Mouse (Mus musculus) induced T-regulatory cell, adult 2 months (primary cell): Measurements from ENCODE around the gene Cc2d2a.
A peak's percentile ranks its signal among the peaks of the same experiment; 100 is the strongest.

Experiments used
- DNase-seq: peaks from one replicate; pipeline ENCODE4 v3.0.0-alpha.2; 2012; ENCODE audit warnings: low read depth

Cc2d2a gene

GRCm38 (mm10) chr5:43661997-43662961 is at the start of gene Cc2d2a:
Cc2d2a (plus strand) TSS chr5:43662346.
- DNase-seq = no peak

- no peak for DNase-seq
Measured at GRCm38 (mm10) chr5:43621575-43622299, 40.4 kb upstream of the Cc2d2a start.

- DNase-seq = no peak
Measured at GRCm38 (mm10) chr5:43625407-43625806, 36.7 kb upstream of the Cc2d2a start.

GRCm38 (mm10) chr5:43634071-43634601 is 28.0 kb upstream of the Cc2d2a start:
- DNase-seq = no peak

- DNase-seq = peak; percentile 22
Measured at GRCm38 (mm10) chr5:43634602-43635081, 27.5 kb upstream of the Cc2d2a start.

- no peak for DNase-seq
Measured at GRCm38 (mm10) chr5:43645020-43645419, 17.1 kb upstream of the Cc2d2a start.

GRCm38 (mm10) chr5:43647098-43647774 is 14.9 kb upstream of the Cc2d2a start:
- no peak for DNase-seq

- no peak for DNase-seq
Measured at GRCm38 (mm10) chr5:43661498-43661897, 648 bp upstream of the Cc2d2a start.

GRCm38 (mm10) chr5:43663531-43663930 is 1.4 kb downstream of the Cc2d2a start:
- no peak for DNase-seq

GRCm38 (mm10) chr5:43665144-43665543 is 3.0 kb downstream of the Cc2d2a start:
- DNase-seq = no peak

GRCm38 (mm10) chr5:43669118-43669645 is 7.0 kb downstream of the Cc2d2a start:
- no peak for DNase-seq

- DNase-seq = peak; percentile 40
Measured at GRCm38 (mm10) chr5:43672177-43672911, 10.2 kb downstream of the Cc2d2a start.

- DNase-seq = no peak
Measured at GRCm38 (mm10) chr5:43673083-43673482, 10.9 kb downstream of the Cc2d2a start.

- DNase-seq = no peak
Measured at GRCm38 (mm10) chr5:43685466-43685865, 23.3 kb downstream of the Cc2d2a start.

- no peak for DNase-seq
Measured at GRCm38 (mm10) chr5:43692489-43692888, 30.3 kb downstream of the Cc2d2a start.

GRCm38 (mm10) chr5:43697133-43697532 is 35.0 kb downstream of the Cc2d2a start:
- DNase-seq = no peak

- no peak for DNase-seq
Measured at GRCm38 (mm10) chr5:43699240-43699639, 37.1 kb downstream of the Cc2d2a start.

GRCm38 (mm10) chr5:43721538-43722451 is 59.6 kb downstream of the Cc2d2a start:
- DNase-seq = no peak

- DNase-seq = peak; percentile 11
Measured at GRCm38 (mm10) chr5:43722452-43722783, 60.3 kb downstream of the Cc2d2a start.

- DNase-seq = no peak
Measured at GRCm38 (mm10) chr5:43723830-43724229, 61.7 kb downstream of the Cc2d2a start.
